Mouse (Mus musculus): ENCODE results near the gene Zfp868. TPM values are rescaled to one million over a fixed set of nuclear protein-coding genes. Genes with fewer than 3 reads are reported as not detected.

The Zfp868 gene
- polyA plus RNA-seq, 1 experiment from 2014 or later, result 19.1 TPM

Other genes with a start within 250 kb of the Zfp868 start
- gene Gm9495, start 172.0 kb downstream of the Zfp868 start, polyA plus RNA-seq (2015; fragmentation: Nextera tagmentation; extraction: Ambion mirVana), result not detected in 2 replicates
- gene Gm7697, start 102.6 kb downstream of the Zfp868 start, polyA plus RNA-seq (2015; fragmentation: Nextera tagmentation; extraction: Ambion mirVana), result not detected in 2 replicates
- gene Zfp964, start 28.9 kb upstream of the Zfp868 start, polyA plus RNA-seq (2015; fragmentation: Nextera tagmentation; extraction: Ambion mirVana), result 1.5 and 1.7 TPM in 2 replicates
- gene Zfp869, start 85.2 kb upstream of the Zfp868 start, polyA plus RNA-seq (2015; fragmentation: Nextera tagmentation; extraction: Ambion mirVana), result 24.3 and 28.5 TPM in 2 replicates
- 5.8 and 6.3 TPM in 2 replicates for gene Zfp963, start 124.4 kb upstream of the Zfp868 start, polyA plus RNA-seq (2015; fragmentation: Nextera tagmentation; extraction: Ambion mirVana)
- 0.15 and 0.39 TPM in 2 replicates for gene Gm20422, start 149.3 kb upstream of the Zfp868 start, polyA plus RNA-seq (2015; fragmentation: Nextera tagmentation; extraction: Ambion mirVana)
- 48.0 and 53.9 TPM in 2 replicates for gene Atp13a1, start 165.6 kb upstream of the Zfp868 start, polyA plus RNA-seq (2015; fragmentation: Nextera tagmentation; extraction: Ambion mirVana)
- gene Zfp866, start 165.6 kb upstream of the Zfp868 start, polyA plus RNA-seq (2015; fragmentation: Nextera tagmentation; extraction: Ambion mirVana), result 24.7 and 25.4 TPM in 2 replicates
- 8.7 and 10.1 TPM in 2 replicates for gene Gmip, start 183.1 kb upstream of the Zfp868 start, polyA plus RNA-seq (2015; fragmentation: Nextera tagmentation; extraction: Ambion mirVana)
- 0.50 and 0.58 TPM in 2 replicates for gene Lpar2, start 196.9 kb upstream of the Zfp868 start, polyA plus RNA-seq (2015; fragmentation: Nextera tagmentation; extraction: Ambion mirVana)
- gene Pbx4, start 206.9 kb upstream of the Zfp868 start, polyA plus RNA-seq (2015; fragmentation: Nextera tagmentation; extraction: Ambion mirVana), result 4.4 and 5.9 TPM in 2 replicates